Mouse (Mus musculus): ENCODE results near the gene Susd3. TPM values are rescaled to one million over a fixed set of nuclear protein-coding genes. Genes with fewer than 3 reads are reported as not detected.
A peak's percentile ranks its signal among the peaks of the same experiment; 100 is the strongest.

Gene Susd3
- polyA plus RNA-seq, 1 experiment from 2014 or later: 12.6 TPM

DNA sequence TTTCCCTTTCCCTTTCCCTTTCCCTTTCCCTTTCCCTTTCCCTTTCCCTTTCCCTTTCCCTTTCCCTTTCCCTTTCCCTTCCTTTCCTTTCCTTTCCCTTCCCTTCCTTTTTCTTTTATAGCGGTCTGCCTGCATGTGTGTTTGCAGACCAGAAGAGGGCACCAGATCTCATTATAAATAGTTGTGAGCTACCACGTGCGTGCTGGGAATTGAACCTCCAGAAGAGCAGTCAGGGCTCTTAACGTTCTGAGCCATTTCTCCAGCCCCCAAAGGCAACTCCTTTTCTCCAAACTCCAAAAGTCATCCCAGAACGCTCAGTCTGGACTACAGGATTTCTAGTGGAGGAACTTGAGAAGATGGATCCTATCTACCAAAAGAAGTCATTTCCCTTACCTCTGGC is 27.6 kb downstream of the Susd3 start:
- Histone ChIP-seq H3K27ac (ENCODE audit: low read depth, low read length) (no peak overlapping the region), H3K36me3 (ENCODE audit: control insufficient read depth, insufficient read depth, low read length) (no peaks in the 10 kb centered on the region), H3K9me3 (ENCODE audit: control insufficient read depth, low read length) (no peaks in the 10 kb centered on the region), H3K27me3 (ENCODE audit: control insufficient read depth, insufficient read depth, low read length) (no peaks in the 10 kb centered on the region), H3K4me2 (replicated peaks; ENCODE audit: low read depth, low read length) (no peak overlapping the region), H3K4me1 (ENCODE audit: control insufficient read depth, insufficient read depth, low read length) (0 out of 2 replicates have a peak, but pooled peaks cover 2% of the 10 kb centered on the region), H3K4me3 (ENCODE audit: low read length) (no peak overlapping the region), H3K9ac (ENCODE audit: low read depth, low read length) (no peak overlapping the region)
- no peak for ATAC-seq (ENCODE audit: low FRiP score, low TSS enrichment)
- WGBS: 18% methylated on average over 5 of the region's 5 CpGs

DNA sequence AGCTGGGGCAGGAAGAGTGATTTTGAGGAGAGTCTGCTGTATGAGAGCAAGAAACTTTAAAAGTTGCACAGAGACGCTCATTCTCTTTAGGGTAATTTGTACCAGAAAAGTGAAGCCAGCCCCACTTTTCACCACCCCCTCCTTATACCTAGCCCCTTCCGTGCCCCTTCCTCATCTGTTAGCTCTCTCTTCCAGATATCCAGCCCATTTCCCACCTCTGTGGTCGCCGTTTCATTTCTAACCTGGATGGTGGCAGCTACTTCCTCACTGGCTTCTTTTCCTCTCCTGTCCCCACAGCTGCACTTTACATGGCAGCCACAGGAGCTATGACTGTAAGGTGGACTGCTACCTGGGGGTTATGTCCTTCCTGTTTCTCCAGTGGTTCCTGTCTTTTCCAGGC is 29.1 kb downstream of the Susd3 start:
- H3K4me1 ChIP-seq (ENCODE audit: control insufficient read depth, insufficient read depth, low read length): 0 out of 2 replicates have a peak, but pooled peaks cover 5% of the 10 kb centered on the region
- no peaks in the 10 kb centered on the region for H3K9me3 ChIP-seq (ENCODE audit: control insufficient read depth, low read length)
- no peak overlapping the region for H3K9ac ChIP-seq (ENCODE audit: low read depth, low read length)
- no peaks in the 10 kb centered on the region for H3K27me3 ChIP-seq (ENCODE audit: control insufficient read depth, insufficient read depth, low read length)
- H3K4me2 ChIP-seq (replicated peaks; ENCODE audit: low read depth, low read length): no peak overlapping the region
- no peaks in the 10 kb centered on the region for H3K36me3 ChIP-seq (ENCODE audit: control insufficient read depth, insufficient read depth, low read length)
- ATAC-seq (ENCODE audit: low FRiP score, low TSS enrichment): no peak
- no peak overlapping the region for H3K27ac ChIP-seq (ENCODE audit: low read depth, low read length)
- WGBS: 89% methylated on average over 4 of the region's 4 CpGs
- no peak overlapping the region for H3K4me3 ChIP-seq (ENCODE audit: low read length)

DNA sequence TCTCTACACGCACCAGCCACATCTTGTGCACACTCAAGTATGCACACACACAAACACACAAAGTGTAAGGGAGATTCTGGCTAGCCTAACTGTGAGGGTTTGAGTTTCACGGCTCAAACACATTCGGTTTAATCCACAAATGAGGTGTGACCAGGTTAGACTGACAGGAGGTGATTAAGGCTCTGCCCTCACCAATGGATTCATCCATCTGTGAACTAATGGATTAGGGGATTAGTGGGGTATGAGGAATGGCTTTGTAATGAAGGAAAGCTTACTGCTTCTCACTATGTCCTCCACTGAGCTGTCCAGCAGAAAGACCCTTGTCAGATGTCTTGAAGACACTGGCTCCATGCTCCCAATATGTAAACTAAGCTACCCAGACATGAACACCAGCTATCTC is 29.9 kb downstream of the Susd3 start:
- Histone ChIP-seq H3K9ac (ENCODE audit: low read depth, low read length) (no peak overlapping the region), H3K4me2 (replicated peaks; ENCODE audit: low read depth, low read length) (no peak overlapping the region), H3K4me3 (ENCODE audit: low read length) (no peak overlapping the region), H3K4me1 (ENCODE audit: control insufficient read depth, insufficient read depth, low read length) (0 out of 2 replicates have a peak, but pooled peaks cover 5% of the 10 kb centered on the region), H3K9me3 (ENCODE audit: control insufficient read depth, low read length) (no peaks in the 10 kb centered on the region), H3K27ac (ENCODE audit: low read depth, low read length) (no peak overlapping the region), H3K27me3 (ENCODE audit: control insufficient read depth, insufficient read depth, low read length) (no peaks in the 10 kb centered on the region), H3K36me3 (ENCODE audit: control insufficient read depth, insufficient read depth, low read length) (no peaks in the 10 kb centered on the region)
- WGBS: 75% methylated on average over 3 of the region's 3 CpGs
- ATAC-seq (ENCODE audit: low FRiP score, low TSS enrichment): no peak

DNA sequence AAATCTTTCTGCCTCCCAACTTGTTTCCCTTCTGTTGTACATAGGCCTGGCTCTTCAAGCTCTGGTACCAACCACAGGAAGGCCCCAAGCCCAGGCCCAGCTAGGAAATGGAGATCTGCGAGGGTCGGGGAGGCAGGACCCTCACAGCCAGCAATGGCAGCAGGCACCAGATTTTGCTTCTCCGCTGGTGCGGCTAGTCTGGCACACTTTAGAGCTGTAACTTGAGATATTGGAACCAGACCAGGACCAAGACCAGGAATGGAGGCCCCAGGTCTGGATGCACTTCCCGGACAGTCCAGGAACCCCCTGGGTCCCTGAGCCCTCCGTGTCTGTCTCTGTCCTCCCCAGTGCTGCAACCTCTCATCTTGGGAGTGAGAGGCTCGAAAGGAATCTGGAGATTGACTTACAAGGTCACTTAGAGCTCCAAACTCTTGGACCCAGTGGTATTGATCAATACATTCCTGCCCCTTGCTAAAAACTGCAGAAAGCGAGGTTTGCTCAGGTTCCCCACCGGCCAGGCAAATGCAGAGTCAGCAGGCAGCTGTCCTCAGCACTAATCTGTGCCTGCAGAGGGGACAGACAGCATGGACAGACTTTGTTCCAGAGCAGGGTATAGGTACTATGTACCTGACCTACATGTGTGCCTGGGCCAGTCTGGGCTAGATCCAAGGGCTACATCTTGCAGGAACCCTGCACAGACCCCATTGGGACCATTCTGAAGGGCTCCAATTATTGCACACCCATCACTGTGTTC is 31.5 kb downstream of the Susd3 start:
- WGBS: 52% methylated on average over 9 of the region's 9 CpGs

DNA sequence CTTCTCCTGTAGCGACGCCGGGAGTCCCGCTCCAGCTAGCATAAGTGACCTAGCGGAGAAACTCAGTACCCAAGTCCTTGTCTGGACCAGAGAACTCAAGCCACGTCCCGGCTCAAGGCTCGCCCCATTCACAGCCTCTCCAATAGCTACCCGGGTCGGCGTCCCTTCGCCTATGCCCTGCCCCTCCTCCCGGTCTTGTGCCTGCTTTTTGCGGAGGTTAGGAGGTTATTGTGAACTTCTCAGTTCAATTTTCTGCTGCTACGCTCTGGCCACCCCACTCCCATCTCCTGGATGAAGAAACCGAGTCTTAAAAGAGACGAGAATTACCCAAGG is 32.3 kb downstream of the Susd3 start:
- H3K9me3 ChIP-seq (ENCODE audit: control insufficient read depth, low read length): no peaks in the 10 kb centered on the region
- no peaks in the 10 kb centered on the region for H3K27me3 ChIP-seq (ENCODE audit: control insufficient read depth, insufficient read depth, low read length)
- peak overlapping the region; percentile 82 for H3K4me2 ChIP-seq (replicated peaks; ENCODE audit: low read depth, low read length)
- H3K4me1 ChIP-seq (ENCODE audit: control insufficient read depth, insufficient read depth, low read length): 0 out of 2 replicates have a peak, but pooled peaks cover 5% of the 10 kb centered on the region
- 3% methylated on average over 17 of the region's 17 CpGs for WGBS
- peak overlapping the region; percentile 55; the same call in 1 of the 2 replicates for H3K27ac ChIP-seq (ENCODE audit: low read depth, low read length)
- no peak for ATAC-seq (ENCODE audit: low FRiP score, low TSS enrichment)
- no peaks in the 10 kb centered on the region for H3K36me3 ChIP-seq (ENCODE audit: control insufficient read depth, insufficient read depth, low read length)
- H3K4me3 ChIP-seq (ENCODE audit: low read length): peak overlapping the region; percentile 88
- H3K9ac ChIP-seq (ENCODE audit: low read depth, low read length): peak overlapping the region; percentile 69

More for the DNA sequence above, 31.5 kb downstream of the Susd3 start:
- Histone ChIP-seq H3K4me2 (replicated peaks; ENCODE audit: low read depth, low read length) (no peak overlapping the region), H3K4me3 (ENCODE audit: low read length) (no peak overlapping the region), H3K27ac (ENCODE audit: low read depth, low read length) (no peak overlapping the region), H3K36me3 (ENCODE audit: control insufficient read depth, insufficient read depth, low read length) (no peaks in the 10 kb centered on the region), H3K9me3 (ENCODE audit: control insufficient read depth, low read length) (no peaks in the 10 kb centered on the region), H3K4me1 (ENCODE audit: control insufficient read depth, insufficient read depth, low read length) (0 out of 2 replicates have a peak, but pooled peaks cover 5% of the 10 kb centered on the region), H3K27me3 (ENCODE audit: control insufficient read depth, insufficient read depth, low read length) (no peaks in the 10 kb centered on the region), H3K9ac (ENCODE audit: low read depth, low read length) (no peak overlapping the region)
- ATAC-seq (ENCODE audit: low FRiP score, low TSS enrichment): no peak

DNA sequence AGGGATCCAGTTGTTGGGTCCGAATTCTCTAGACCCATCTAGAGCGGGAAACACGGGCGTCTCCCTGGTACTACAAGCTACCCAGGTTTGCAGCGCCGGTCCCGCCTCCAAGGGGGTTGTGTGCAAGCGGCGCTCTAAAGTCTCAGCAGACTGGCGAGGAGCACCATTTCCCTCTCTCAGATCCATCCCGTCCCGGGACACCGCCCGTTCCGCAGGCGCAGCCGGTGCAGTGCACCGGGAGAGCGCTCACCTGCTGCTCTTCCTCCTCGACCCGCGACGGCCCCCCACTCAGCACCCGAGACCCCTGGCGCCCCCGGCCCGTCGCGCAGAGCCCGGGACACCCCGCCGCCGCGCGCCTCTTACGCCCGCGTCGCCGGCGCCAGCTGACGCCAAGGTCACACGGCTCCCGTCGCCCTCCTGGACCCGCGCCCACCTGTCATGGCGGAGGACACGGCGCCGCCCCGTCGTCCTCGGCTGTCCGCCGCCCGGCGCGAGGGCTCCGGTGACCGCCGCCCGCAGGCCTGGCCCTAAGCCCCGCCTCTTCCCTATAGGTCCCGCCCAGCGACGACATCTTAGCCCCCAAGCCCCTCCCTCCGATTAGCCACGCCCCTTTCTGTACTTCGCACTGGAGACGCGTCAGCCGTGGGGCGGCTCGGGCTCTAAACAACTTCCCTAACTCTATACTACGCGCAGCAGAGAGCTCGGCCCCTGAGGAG is 32.8 kb downstream of the Susd3 start, which contains the start of gene Card19:
Card19 (minus strand) TSS at position 534 of the 716 bp plus-strand sequence.
- WGBS: under 1% methylated on average over 74 of the region's 78 CpGs
- Histone ChIP-seq H3K27ac (ENCODE audit: low read depth, low read length) (peak within 1 kb of the TSS; percentile 55; the same call in 1 of the 2 replicates), H3K9ac (ENCODE audit: low read depth, low read length) (peak within 1 kb of the TSS; percentile 69), H3K36me3 (ENCODE audit: control insufficient read depth, insufficient read depth, low read length) (no peaks in the 10 kb centered on the region), H3K4me1 (ENCODE audit: control insufficient read depth, insufficient read depth, low read length) (0 out of 2 replicates have a peak, but pooled peaks cover 5% of the 10 kb centered on the region), H3K4me3 (ENCODE audit: low read length) (peak within 1 kb of the TSS; percentile 88), H3K27me3 (ENCODE audit: control insufficient read depth, insufficient read depth, low read length) (no peaks in the 10 kb centered on the region), H3K4me2 (replicated peaks; ENCODE audit: low read depth, low read length) (peak within 1 kb of the TSS; percentile 82), H3K9me3 (ENCODE audit: control insufficient read depth, low read length) (no peaks in the 10 kb centered on the region)
- ATAC-seq (ENCODE audit: low FRiP score, low TSS enrichment): peak; percentile 93

DNA sequence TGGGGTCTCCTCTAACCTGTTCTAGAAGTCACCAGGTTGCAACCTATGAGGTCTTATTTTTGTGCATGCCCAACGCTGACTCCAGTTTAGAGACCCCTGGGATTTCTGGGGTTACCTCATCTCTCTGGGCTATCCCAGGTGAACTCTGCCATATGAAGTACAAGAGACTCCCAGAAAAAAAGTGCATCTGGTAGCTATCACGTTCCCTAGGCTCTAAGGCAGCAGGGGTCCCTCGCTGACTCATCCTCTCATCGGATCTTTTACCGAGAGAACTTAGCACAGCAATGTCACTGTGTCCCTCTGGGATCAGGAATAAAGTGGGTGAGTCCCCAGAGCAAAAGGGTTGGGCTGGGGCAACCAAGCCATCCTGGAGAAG is 33.4 kb downstream of the Susd3 start:
- H3K4me3 ChIP-seq (ENCODE audit: low read length): peak overlapping the region; percentile 88
- peak overlapping the region; percentile 82 for H3K4me2 ChIP-seq (replicated peaks; ENCODE audit: low read depth, low read length)
- no peak overlapping the region for H3K27ac ChIP-seq (ENCODE audit: low read depth, low read length)
- no peaks in the 10 kb centered on the region for H3K36me3 ChIP-seq (ENCODE audit: control insufficient read depth, insufficient read depth, low read length)
- no peaks in the 10 kb centered on the region for H3K27me3 ChIP-seq (ENCODE audit: control insufficient read depth, insufficient read depth, low read length)
- no peaks in the 10 kb centered on the region for H3K9me3 ChIP-seq (ENCODE audit: control insufficient read depth, low read length)
- WGBS: 11% methylated on average over 5 of the region's 5 CpGs
- H3K4me1 ChIP-seq (ENCODE audit: control insufficient read depth, insufficient read depth, low read length): 0 out of 2 replicates have a peak, but pooled peaks cover 5% of the 10 kb centered on the region
- no peak for ATAC-seq (ENCODE audit: low FRiP score, low TSS enrichment)
- H3K9ac ChIP-seq (ENCODE audit: low read depth, low read length): peak overlapping the region; percentile 69

DNA sequence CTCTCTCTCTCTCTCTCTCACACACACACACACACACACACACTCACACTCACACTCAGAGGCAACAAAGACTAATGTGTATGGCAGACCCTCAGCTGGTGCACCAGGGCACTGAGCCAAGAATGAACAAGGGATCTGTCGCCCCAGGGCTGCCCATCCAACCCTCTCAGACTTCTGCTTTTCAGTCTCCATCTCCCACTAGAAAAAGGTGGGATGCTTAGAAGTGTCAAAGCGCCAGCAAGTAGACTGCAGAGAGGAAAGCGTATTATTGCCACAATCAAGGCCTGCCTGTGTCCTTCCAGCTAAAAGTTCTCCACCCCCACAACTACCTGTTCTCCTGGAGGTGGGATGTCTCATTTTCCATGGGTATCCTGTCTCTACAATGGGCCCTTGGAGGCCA is 34.1 kb downstream of the Susd3 start:
- H3K9me3 ChIP-seq (ENCODE audit: control insufficient read depth, low read length): no peaks in the 10 kb centered on the region
- 0 out of 2 replicates have a peak, but pooled peaks cover 5% of the 10 kb centered on the region for H3K4me1 ChIP-seq (ENCODE audit: control insufficient read depth, insufficient read depth, low read length)
- no peak overlapping the region for H3K27ac ChIP-seq (ENCODE audit: low read depth, low read length)
- H3K9ac ChIP-seq (ENCODE audit: low read depth, low read length): no peak overlapping the region
- H3K4me2 ChIP-seq (replicated peaks; ENCODE audit: low read depth, low read length): no peak overlapping the region
- H3K36me3 ChIP-seq (ENCODE audit: control insufficient read depth, insufficient read depth, low read length): no peaks in the 10 kb centered on the region
- 80% methylated on average over 3 of the region's 3 CpGs for WGBS
- no peak overlapping the region; the same call in 1 of the 2 replicates for H3K4me3 ChIP-seq (ENCODE audit: low read length)
- ATAC-seq (ENCODE audit: low FRiP score, low TSS enrichment): no peak
- H3K27me3 ChIP-seq (ENCODE audit: control insufficient read depth, insufficient read depth, low read length): no peaks in the 10 kb centered on the region

DNA sequence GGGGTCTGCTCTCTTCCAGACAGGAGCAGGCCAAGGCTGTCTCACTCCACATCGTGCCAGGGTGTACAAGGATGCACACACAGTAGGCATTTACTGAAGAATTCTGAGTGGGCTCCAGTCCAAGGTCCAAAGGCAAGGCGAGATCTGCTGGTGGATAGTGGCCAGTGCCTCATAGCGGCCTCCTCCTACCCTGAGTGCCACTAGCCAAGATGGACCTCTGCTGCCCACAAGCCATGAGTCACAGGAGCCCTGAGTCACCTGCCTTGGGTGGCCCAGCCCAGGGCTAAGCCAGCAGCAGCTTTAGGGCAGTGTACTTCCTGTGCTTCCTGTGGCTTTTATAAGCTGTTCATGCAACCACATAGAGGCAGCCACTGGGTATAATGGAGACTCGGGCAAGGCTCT is 35.0 kb downstream of the Susd3 start:
- Histone ChIP-seq H3K36me3 (ENCODE audit: control insufficient read depth, insufficient read depth, low read length) (no peaks in the 10 kb centered on the region), H3K9me3 (ENCODE audit: control insufficient read depth, low read length) (no peaks in the 10 kb centered on the region), H3K4me3 (ENCODE audit: low read length) (no peak overlapping the region), H3K9ac (ENCODE audit: low read depth, low read length) (no peak overlapping the region), H3K4me1 (ENCODE audit: control insufficient read depth, insufficient read depth, low read length) (0 out of 2 replicates have a peak, but pooled peaks cover 5% of the 10 kb centered on the region), H3K27me3 (ENCODE audit: control insufficient read depth, insufficient read depth, low read length) (no peaks in the 10 kb centered on the region), H3K27ac (ENCODE audit: low read depth, low read length) (no peak overlapping the region), H3K4me2 (replicated peaks; ENCODE audit: low read depth, low read length) (no peak overlapping the region)
- 63% methylated on average over 4 of the region's 4 CpGs for WGBS
- ATAC-seq (ENCODE audit: low FRiP score, low TSS enrichment): no peak

Data from kidney, embryonic 14.5 days (tissue).